Mouse (Mus musculus) macrophage (primary cell): ENCODE data around the gene Htr6. TPM values are rescaled to one million over a fixed set of nuclear protein-coding genes. Genes with fewer than 3 reads are reported as not detected.

ENCODE experiments used
- H3K27ac ChIP-seq: fragments of 350-480 bp; formaldehyde crosslinking; 2 replicates; pipeline ENCODE4 v1.9.0; 2021
- H3K36me3 ChIP-seq: fragments of 350-480 bp; formaldehyde crosslinking; 2 replicates; pipeline ENCODE4 v1.9.0; 2021; ENCODE audit errors: inconsistent target
- H3K4me3 ChIP-seq: fragments of 350-480 bp; formaldehyde crosslinking; 2 replicates; pipeline ENCODE4 v1.9.0; 2021; ENCODE audit errors: inconsistent target
- H3K79me2 ChIP-seq: fragments of 350-480 bp; formaldehyde crosslinking; 2 replicates; pipeline ENCODE4 v1.9.0; 2021; ENCODE audit errors: inconsistent target
- WGBS: methylation state at CpG from one replicate; pipeline ENCODE4 v1.1.7; 2026; ENCODE audit warnings: inconsistent platforms; ENCODE audit not compliant: missing documents; 5-methylcytosine and 5-hydroxymethylcytosine counted together
- polyA plus RNA-seq: library from polyadenylated mRNA; stranded (reverse); fragments of 250-400 nt; gene quantifications from 3 replicates; pipeline ENCODE4 v1.2.4, GENCODE M21; 2018; ENCODE audit warnings: inconsistent platforms

Gene Htr6
- polyA plus RNA-seq, 1 experiment from 2014 or later: not detected

DNA sequence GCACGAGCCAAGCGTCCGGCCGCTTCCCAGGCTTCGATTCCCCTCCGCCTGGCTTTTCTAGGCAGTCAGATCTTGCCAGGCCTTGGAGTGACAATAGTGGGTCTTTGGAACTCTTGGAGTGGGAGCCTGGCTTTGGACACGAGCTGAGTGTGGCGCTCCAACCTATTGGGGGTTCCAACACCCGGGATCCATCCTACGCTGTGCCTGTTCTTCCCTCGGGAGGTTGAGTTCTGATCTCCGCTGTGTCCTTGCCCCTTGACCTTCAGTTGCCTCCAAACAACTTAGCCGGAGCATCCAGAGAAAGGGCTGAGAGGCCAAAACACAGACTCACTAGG, 17.8 kb upstream of the Htr6 start:
- H3K27ac ChIP-seq: no peak overlapping the region
- H3K36me3 ChIP-seq: no peaks in the 10 kb centered on the region
- 64% methylated on average over 8 of the region's 13 CpGs for WGBS
- no peaks in the 10 kb centered on the region for H3K79me2 ChIP-seq
- no peak overlapping the region for H3K4me3 ChIP-seq

DNA sequence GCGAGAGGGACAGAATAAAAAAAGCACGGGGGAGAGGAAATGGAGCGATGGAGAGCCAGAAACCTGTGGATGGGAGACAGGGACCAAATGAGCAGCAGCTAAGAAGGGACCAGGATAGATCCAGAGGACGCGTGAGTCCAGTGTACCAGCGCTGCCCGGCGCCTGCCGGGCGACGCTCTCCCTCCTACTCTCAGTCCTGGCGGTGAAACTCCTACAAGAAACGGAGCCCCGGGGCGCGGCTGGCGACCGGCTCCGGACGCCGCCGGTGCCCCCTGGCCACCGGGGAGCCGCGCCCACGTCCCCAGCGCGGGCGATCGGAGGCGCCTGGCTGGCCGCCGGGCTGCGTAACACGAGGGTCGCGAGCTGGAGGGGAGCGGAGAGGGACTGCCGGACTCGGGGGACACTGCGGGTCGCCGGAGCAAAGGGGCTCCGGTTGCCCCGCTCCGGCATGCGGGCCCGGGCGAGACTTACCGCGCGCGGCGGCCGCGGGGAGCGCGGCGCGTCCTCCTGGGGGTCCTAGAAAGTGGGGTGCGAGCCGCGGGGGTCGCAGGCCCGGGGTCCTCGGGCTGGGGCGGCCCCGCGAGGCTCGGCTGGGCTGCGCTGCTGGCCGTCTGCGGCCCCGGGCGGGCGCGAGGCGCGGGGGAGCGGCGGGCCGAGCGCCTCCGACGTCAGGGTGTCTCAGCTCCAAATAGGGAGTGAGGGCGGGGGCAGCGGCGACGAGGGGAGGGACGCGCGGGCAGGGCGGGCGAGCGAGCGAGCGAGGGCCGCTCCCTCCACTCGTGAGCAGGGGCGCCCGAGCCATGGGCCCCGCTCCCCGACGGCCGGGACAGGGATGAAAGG, 17.2 kb upstream of the Htr6 start, which contains the start of gene Nbl1:
TSS of gene Nbl1 (minus strand) at position 638 of the 840 bp plus-strand sequence.
- 3% methylated on average over 91 of the region's 105 CpGs for WGBS
- Histone ChIP-seq H3K27ac (no peak within 1 kb of the TSS), H3K4me3 (no peak within 1 kb of the TSS), H3K36me3 (no peaks in the 10 kb centered on the region), H3K79me2 (no peaks in the 10 kb centered on the region)

DNA sequence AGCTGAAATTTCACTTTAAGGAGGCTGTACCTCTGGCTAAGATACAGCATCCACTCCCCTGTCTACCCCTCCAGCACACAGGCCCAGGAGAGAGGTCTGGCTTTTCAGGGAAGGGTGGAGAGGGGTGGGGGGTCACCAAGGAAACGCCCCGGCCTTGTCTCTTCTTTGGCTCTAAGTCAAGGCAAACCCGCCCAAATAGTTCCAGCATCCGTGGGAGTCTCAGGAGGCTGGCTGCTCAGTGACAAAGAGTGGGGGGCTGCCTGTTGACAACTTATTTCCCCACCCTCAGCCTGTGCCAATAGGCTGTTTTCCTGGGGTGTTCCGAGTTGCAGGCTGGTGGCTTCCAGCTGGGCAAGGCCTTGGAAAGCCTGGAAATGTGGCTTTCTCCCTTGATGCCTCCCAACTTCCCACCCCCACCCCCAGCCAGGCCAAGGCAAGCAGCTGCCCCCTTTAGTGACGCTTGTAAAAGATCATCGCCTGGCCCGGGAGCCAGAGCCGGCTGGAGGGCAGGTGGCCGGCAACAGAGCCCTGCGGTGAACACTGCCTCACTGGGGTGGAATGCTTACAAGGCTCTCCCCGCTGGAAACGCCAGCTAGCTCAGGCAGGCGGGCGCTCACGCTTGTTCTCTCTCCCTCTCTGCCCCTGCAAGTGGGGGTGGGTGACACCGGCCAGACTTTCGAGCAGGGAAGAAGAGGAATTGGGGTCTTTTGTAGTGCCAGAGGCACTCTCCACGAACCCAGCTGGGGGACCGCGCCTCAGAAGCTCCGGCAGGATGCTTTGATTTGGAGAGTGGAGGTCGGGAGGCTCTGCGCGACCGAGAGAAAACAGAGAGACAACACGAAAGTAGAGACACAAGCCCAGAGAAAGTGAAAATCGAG, 16.3 kb upstream of the Htr6 start:
- Histone ChIP-seq H3K4me3 (no peak overlapping the region), H3K27ac (no peak overlapping the region), H3K79me2 (no peaks in the 10 kb centered on the region), H3K36me3 (no peaks in the 10 kb centered on the region)
- 15% methylated on average over 28 of the region's 28 CpGs for WGBS

DNA sequence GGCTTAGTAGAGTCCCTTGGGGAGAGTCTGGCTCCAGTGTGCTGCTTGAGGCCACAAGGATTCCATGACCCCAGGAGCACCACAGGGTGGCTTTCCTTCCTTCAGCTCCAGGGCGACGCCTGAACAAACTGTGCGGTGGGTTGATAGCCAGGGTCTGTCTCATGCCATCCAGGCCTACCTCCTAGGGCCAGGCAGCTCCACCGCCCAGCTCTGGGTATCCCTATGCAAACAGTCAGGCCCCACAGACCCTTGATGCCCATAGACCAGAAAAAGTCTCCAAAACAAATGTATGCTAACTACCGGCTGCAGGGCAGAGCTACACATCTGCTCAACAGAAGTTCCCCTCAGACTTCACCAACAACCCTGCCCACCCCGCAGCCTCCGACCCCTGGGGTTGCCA, 15.7 kb upstream of the Htr6 start:
- H3K27ac ChIP-seq: no peak overlapping the region
- no peaks in the 10 kb centered on the region for H3K36me3 ChIP-seq
- WGBS: 60% methylated on average over 7 of the region's 7 CpGs
- no peak overlapping the region for H3K4me3 ChIP-seq
- H3K79me2 ChIP-seq: no peaks in the 10 kb centered on the region

DNA sequence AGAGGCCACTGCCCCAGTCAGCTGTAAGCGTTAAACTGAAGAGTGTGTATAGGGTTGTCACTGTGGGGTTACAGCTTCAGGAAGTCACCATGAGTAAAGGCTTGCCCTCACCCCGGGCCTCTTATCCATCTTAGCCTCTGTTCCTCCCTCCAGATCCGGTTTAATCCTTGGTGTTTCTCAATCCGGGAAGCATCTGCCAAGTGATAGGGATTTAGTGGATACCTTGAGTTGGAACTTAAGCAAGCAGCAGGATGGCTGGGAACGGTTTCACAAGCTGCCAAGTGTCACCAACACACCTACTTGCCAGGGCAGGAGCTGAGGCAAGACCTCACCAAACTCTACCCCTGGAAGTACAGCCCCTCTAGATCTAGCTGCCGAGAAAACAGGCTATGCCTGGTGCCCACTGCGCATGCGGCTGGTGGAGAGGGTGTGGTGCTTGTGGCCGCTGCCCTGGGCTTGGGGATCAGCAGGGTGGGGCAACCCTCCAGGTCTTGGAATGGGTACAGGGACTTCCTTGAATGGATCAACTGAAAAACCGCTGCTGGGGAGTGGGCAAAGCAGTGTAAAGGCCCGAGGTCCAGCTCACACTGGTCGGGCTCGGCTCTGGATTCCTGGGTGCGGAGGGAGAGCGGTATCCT, 15.1 kb upstream of the Htr6 start:
- H3K27ac ChIP-seq: no peak overlapping the region
- H3K79me2 ChIP-seq: no peaks in the 10 kb centered on the region
- 81% methylated on average over 15 of the region's 15 CpGs for WGBS
- no peak overlapping the region for H3K4me3 ChIP-seq
- H3K36me3 ChIP-seq: no peaks in the 10 kb centered on the region

DNA sequence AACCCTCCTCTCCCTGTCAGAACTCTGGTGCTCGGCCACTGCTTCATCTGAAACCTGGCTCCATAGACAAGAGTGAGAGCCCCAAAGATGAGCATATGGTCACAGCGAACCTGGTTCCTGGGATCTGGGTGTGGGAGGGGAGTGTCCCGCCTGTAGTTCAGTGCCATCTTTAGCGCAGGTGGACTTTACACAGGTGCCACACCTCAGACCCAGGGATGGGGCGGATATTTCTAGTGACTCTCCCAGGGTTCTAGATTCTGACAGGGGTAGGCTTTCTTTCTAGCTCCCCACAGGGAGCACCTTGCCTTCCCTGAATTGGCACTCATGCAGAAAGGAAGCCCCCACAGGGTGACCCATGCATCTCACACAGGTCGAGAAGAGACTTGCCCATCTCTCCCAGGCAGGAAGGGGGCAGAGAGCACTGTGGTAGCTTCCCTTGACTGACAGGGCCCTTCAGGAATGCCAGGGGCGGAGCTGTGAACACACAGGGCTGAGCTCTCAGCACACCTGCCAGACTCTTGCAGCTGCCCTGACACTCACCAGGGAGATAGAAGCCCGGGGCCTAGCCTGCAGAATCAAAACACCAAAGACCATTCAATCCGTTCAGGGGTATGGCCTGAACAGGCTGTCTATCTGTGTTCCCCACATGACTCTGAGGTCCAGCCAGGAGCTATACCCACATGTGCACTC, 13.8 kb upstream of the Htr6 start:
- no peaks in the 10 kb centered on the region for H3K36me3 ChIP-seq
- WGBS: 85% methylated on average over 9 of the region's 9 CpGs
- H3K27ac ChIP-seq: no peak overlapping the region

DNA sequence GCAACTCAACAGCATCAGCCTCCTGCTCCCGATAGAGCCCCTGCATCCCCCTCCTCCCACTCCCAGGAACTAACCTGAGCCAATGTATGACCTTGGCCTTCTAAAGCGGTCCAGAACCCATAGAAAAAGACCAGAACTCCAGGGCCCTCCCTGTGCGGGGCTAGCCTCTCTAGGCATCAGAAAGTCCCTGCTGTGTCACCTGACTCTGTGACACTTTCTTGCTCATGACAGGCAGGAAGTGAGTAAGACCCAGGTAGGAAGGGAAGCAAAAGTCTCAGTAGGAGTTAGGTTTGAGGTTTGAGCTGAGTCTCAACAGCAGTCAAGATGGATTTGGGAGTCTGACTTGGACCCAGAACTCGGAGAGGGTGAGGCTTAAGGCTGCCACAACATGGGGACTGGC, 11.6 kb upstream of the Htr6 start:
- Histone ChIP-seq H3K36me3 (no peaks in the 10 kb centered on the region), H3K4me3 (no peak overlapping the region)
- 73% methylated on average over 4 of the region's 4 CpGs for WGBS

More for the DNA sequence above, 13.8 kb upstream of the Htr6 start:
- Histone ChIP-seq H3K79me2 (no peaks in the 10 kb centered on the region), H3K4me3 (no peak overlapping the region)

DNA sequence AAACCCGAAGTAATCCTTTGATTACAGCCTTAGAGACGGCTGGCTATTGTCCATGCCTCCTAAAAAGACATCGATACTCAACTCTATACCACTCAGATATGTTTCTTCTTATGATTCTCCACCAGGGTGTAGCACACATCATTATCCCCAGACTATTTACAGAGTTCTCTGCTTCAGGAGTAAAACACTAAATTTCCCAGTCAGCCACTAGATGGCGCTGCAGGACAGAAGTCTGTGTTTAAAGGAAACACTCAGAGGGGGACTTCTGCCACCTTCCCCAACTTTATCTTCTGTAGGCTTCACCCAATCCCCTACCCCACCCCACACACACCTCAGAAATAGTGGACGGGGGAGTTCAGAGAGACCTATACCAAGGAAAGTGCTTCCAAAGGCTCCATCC, 10.7 kb upstream of the Htr6 start:
- 16% methylated on average over 5 of the region's 5 CpGs for WGBS
- Histone ChIP-seq H3K36me3 (no peaks in the 10 kb centered on the region), H3K79me2 (no peaks in the 10 kb centered on the region), H3K4me3 (no peak overlapping the region), H3K27ac (no peak overlapping the region)

More for the DNA sequence above, 11.6 kb upstream of the Htr6 start:
- Histone ChIP-seq H3K79me2 (no peaks in the 10 kb centered on the region), H3K27ac (no peak overlapping the region)

DNA sequence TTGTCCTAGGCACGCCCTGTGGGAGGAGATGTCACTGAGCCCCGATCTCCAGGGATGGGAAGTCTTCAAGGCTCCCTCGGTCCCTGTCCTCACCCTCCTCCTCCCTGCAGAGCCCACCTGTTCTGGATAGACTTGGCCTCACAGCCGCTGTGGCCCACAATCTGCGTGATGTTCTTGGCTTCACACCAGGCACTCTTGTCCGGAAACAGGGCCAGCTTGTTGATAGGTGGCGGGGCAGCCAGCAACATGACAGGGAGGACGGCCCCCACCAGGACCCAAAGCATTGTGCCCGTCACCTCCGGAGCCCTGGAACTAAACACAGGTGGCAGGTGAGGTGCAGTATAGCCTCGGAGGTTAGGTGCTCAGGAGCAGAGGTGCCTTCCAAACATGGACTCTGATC, 10.0 kb upstream of the Htr6 start:
- 71% methylated on average over 11 of the region's 11 CpGs for WGBS
- Histone ChIP-seq H3K4me3 (no peak overlapping the region), H3K36me3 (no peaks in the 10 kb centered on the region), H3K27ac (no peak overlapping the region), H3K79me2 (no peaks in the 10 kb centered on the region)

DNA sequence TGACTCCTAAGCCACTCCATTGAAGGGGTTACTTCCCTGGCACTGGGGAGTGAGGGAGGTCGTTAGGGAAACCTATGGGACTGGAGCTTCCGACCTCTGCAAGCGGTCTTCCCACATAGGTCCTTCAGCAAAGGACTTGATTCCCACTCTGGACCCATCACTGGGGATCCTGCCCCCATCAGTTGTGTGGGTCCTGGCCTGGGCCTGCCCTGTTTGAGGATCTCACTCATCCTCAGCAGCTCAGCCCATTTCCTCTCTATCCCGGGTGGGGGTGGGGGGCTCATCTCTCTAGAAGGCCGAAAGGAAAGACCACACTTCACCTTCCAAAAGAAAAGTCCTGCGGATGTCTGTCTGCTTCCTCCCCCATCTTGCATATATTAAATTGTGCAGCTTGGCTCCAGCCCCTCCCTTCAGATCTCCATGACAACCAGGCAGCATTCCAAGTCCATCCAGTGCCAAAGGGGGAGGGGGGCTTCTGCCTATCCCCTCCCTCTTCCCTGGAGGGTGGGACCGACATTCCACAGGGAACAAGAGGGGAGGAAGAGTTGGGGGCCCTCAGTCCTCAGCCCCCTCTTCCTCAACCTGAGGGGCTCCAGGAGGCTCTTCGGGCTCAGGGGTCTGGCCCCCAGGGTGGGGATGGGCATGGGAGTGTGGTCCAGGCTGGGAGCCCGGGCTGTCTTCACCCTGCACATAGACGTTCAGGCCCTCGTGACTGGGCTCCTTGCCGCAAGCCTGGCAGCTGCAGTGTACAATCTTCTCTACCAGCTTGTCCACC, 7.6 kb upstream of the Htr6 start:
- Histone ChIP-seq H3K27ac (no peak overlapping the region), H3K79me2 (no peaks in the 10 kb centered on the region), H3K4me3 (no peak overlapping the region), H3K36me3 (no peaks in the 10 kb centered on the region)
- 52% methylated on average over 12 of the region's 12 CpGs for WGBS

DNA sequence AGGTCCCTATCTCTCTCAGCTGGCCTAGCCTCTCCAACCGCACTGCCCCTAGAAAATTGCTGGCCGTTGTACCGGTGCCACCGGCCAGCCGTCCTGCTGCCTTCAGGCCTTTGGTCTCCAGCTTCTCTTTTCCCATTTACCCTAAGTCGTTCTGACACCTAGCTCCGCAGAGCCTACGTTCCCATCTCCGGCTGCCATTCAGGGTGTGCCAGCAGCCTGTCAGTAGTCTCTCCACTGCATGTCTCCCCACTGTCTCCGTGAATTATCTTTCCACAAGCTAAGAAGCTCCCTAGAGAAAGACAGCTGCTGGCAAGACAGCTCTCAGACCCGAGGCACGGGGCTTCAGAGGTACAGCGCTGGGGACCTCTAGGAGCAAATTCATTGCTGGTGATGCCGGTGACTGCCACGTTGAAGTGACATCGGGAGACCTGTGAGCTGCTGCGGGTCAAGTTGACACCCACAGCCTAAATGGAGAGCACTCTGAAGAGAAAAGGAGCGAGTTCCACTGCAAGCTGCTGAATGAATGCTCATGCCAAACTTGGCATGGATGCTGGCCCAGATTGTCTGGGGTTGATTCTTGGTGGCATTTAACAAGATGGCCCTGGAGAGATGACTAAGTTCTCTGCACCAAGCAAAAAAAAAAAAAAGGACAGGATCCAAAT, 6.0 kb upstream of the Htr6 start:
- Histone ChIP-seq H3K36me3 (no peaks in the 10 kb centered on the region), H3K4me3 (no peak overlapping the region), H3K27ac (no peak overlapping the region), H3K79me2 (no peaks in the 10 kb centered on the region)
- WGBS: 79% methylated on average over 18 of the region's 18 CpGs

DNA sequence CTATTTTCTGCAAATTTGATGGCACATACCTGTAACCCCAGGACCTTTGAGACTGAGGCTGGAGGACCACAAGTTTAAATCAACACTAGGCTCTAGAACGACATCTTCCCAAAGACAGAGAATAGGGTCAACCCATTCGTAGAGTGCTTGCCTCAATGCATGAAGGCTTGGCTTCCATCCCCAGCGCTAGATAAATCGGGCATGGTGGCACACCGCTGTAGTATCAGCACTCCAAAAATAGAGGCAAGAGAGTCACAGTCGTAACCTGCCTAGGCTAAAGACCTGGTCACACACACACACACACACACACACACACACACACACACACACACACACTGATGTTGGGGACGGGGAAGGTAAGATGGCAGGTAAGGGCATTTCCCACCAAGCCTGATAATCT, 4.9 kb upstream of the Htr6 start:
- Histone ChIP-seq H3K36me3 (no peaks in the 10 kb centered on the region), H3K79me2 (no peaks in the 10 kb centered on the region), H3K27ac (no peak overlapping the region), H3K4me3 (no peak overlapping the region)
- 88% methylated on average over 7 of the region's 7 CpGs for WGBS

DNA sequence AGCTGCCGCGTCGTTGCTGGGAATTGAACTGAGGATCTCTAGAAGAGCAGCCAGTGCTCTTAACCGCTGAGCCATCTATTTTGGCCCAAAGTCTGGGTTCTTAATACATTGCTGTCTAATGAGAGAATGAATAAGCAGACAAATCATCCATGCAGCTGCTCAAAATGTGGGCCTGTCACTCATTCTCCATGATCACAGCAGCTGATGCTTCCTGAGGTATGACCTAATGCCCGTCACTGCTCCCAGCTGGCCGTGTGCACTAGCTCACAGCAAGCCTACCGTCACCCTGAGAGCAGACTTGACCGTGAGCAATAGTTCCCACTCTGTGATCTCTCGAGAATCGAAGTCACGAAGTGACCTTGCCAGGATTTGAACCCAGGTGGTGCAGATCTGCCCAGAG, 4.1 kb upstream of the Htr6 start:
- no peak overlapping the region for H3K4me3 ChIP-seq
- no peaks in the 10 kb centered on the region for H3K36me3 ChIP-seq
- no peaks in the 10 kb centered on the region for H3K79me2 ChIP-seq
- H3K27ac ChIP-seq: no peak overlapping the region
- 92% methylated on average over 11 of the region's 11 CpGs for WGBS
